In the genomic region with DNA sequence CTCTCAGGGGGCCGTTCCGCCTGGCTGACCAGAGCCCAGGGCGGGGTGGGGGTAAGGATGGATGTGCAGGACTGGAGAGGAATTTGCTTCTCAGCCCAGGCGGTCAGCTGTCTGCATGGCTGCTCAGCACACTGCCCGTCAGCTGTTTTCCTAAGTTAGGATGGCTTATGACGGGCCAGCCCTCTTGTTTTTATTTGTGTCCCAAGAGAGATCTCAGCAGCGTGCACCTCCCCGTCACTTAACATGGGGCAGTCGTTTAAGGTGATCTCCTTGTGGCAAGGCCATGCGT, we compare ENCODE assay signal across 8 mouse cellular contexts. TPM values are rescaled to one million over a fixed set of nuclear protein-coding genes. Genes with fewer than 3 reads are reported as not detected.
A peak's percentile ranks its signal among the peaks of the same experiment; 100 is the strongest.
DNase-seq lines count a peak whose midpoint lies in the region; ATAC-seq and TF ChIP-seq lines count a peak whose summit lies in the region.

No protein-coding gene starts in this region.

- H3K27ac ChIP-seq in embryonic facial prominence, embryonic 10.5 days (replicated peaks) = peak overlapping the region; percentile 90; the same call in 1 of the 2 replicates
- H3K27ac ChIP-seq in neural tube, embryonic 14.5 days (ENCODE audit: low read depth, low read length) = no peak overlapping the region

- TF ChIP-seq CTCF in C2C12 (IDR thresholded peaks at IDR 0.05; ENCODE audit: control insufficient read depth, insufficient read depth, insufficient read length) = no peak

- H3K79me3 ChIP-seq in C2C12 (ENCODE audit: low read depth) = peaks cover 68% of the 10 kb centered on the region

- H3K4me3 ChIP-seq in C2C12 (ENCODE audit: insufficient read depth, poor library complexity, severe bottlenecking) = peak overlapping the region; percentile 78
- H3K4me3 ChIP-seq in embryonic facial prominence, embryonic 10.5 days = peak overlapping the region; percentile 91
- H3K4me3 ChIP-seq in neural tube, embryonic 14.5 days (ENCODE audit: low read depth, low read length) = peak overlapping the region; percentile 75; the same call in 1 of the 2 replicates

- ATAC-seq in neural tube, embryonic 14.5 days (ENCODE audit: low read depth) = peak; percentile 29; the same call in 1 of the 2 replicates
- ATAC-seq in megakaryocyte-erythroid progenitor cell, adult 5-6 weeks (replicated peaks; ENCODE audit: low FRiP score, low TSS enrichment, poor library complexity, severe bottlenecking) = no peak

- 12% methylated on average over 10 of the region's 10 CpGs for WGBS in embryonic facial prominence, embryonic 10.5 days
- WGBS in neural tube, embryonic 14.5 days = 26% methylated on average over 10 of the region's 10 CpGs

- H3ac ChIP-seq in C2C12 (ENCODE audit: control insufficient read depth, insufficient read length, low read depth) = peak overlapping the region; percentile 19

- H3K9me3 ChIP-seq in embryonic facial prominence, embryonic 10.5 days = no peaks in the 10 kb centered on the region
- H3K9me3 ChIP-seq in neural tube, embryonic 14.5 days (ENCODE audit: control insufficient read depth, low read length) = no peaks in the 10 kb centered on the region

- H3K27me3 ChIP-seq in C2C12 (ENCODE audit: control insufficient read depth, insufficient read depth, insufficient read length) = no peaks in the 10 kb centered on the region
- H3K27me3 ChIP-seq in embryonic facial prominence, embryonic 10.5 days (replicated peaks; ENCODE audit: low read depth, poor library complexity, severe bottlenecking) = no peaks in the 10 kb centered on the region
- H3K27me3 ChIP-seq in neural tube, embryonic 14.5 days (ENCODE audit: control insufficient read depth, insufficient read depth, low read length) = no peaks in the 10 kb centered on the region

- peak overlapping the region; percentile 82 for H3K4me2 ChIP-seq in neural tube, embryonic 14.5 days (ENCODE audit: low read depth, low read length)

- peaks cover 73% of the 10 kb centered on the region for H3K79me2 ChIP-seq in C2C12 (ENCODE audit: control insufficient read depth, insufficient read depth)

- H3K4me1 ChIP-seq in embryonic facial prominence, embryonic 10.5 days = peaks cover 58% of the 10 kb centered on the region
- H3K4me1 ChIP-seq in neural tube, embryonic 14.5 days (ENCODE audit: control insufficient read depth, insufficient read depth, low read length) = peaks cover 27% of the 10 kb centered on the region

- H3K9ac ChIP-seq in neural tube, embryonic 14.5 days (replicated peaks; ENCODE audit: low read depth, low read length) = 0 out of 2 replicates have a peak overlapping the region, but pooled peaks have one; percentile 33

- peak; percentile 64 for DNase-seq in embryonic facial prominence, embryonic 10.5 days (ENCODE audit: low spot score)
- DNase-seq in heart, postnatal 10 days = peak; percentile 67 to 71
- DNase-seq in kidney, postnatal 4 days = peak; percentile 85 to 92
- DNase-seq in spleen, postnatal 4 days (ENCODE audit: low spot score in 2 of 2) = no peak
- DNase-seq in layer of hippocampus, postnatal 25 days (ENCODE audit: extremely low spot score in 1 of 2, low spot score in 1 of 2) = no peak

- H3K36me3 ChIP-seq in C2C12 (ENCODE audit: control insufficient read depth, insufficient read depth) = no peaks in the 10 kb centered on the region
- H3K36me3 ChIP-seq in embryonic facial prominence, embryonic 10.5 days (replicated peaks) = peaks cover 23% of the 10 kb centered on the region
- H3K36me3 ChIP-seq in neural tube, embryonic 14.5 days (ENCODE audit: control insufficient read depth, insufficient read depth, low read length) = no peaks in the 10 kb centered on the region

- intact Hi-C loops in heart, postnatal 10 days (cut with DNase I) = no loop called here

TF ChIP-seq in C2C12, 6 proteins besides CTCF, POLR2A, EP300 and RAD21:
- no peak for TF ChIP-seq USF1 (IDR thresholded peaks at IDR 0.05; ENCODE audit: low read depth)
- TF ChIP-seq MYOG (IDR thresholded peaks at IDR 0.05; ENCODE audit: control insufficient read depth, extremely low read depth, insufficient read length) = no peak

RNA-seq across cellular contexts. Expression of gene Pxn, which starts 2.3 kb away (rescaled TPM):
- 46.8 TPM for polyA plus RNA-seq in C2C12 (2012; fragmentation: generic; extraction: Trizol)
- polyA plus RNA-seq in embryonic facial prominence, embryonic 10.5 days (2016; fragmentation: Nextera tagmentation; extraction: Ambion mirVana) = 50.3 and 50.6 TPM in 2 replicates
- 10 to 100 TPM; 58.9 to 64.7 TPM for total RNA-seq in heart, postnatal 10 days (2021)
- polyA plus RNA-seq in neural tube, embryonic 14.5 days (2014; fragmentation: Nextera tagmentation; extraction: Ambion mirVana) = 8.5 and 11.1 TPM in 2 replicates
- total RNA-seq in megakaryocyte-erythroid progenitor cell, adult 5-6 weeks (2014; fragmentation: Nextera tagmentation) = 31.8 and 34.0 TPM in 2 replicates
- total RNA-seq in megakaryocyte-erythroid progenitor cell, adult 5-6 weeks (2017) = 36.1 and 47.5 TPM in 2 replicates
- total RNA-seq in layer of hippocampus, postnatal 25 days (2021) = 10 to 100 TPM; 30.9 to 41.9 TPM

RNA-seq across cellular contexts. Expression of gene Sirt4, which starts 24.3 kb away (rescaled TPM):
- 9.2 TPM for polyA plus RNA-seq in C2C12 (2012; fragmentation: generic; extraction: Trizol)
- 14.5 and 16.0 TPM in 2 replicates for polyA plus RNA-seq in embryonic facial prominence, embryonic 10.5 days (2016; fragmentation: Nextera tagmentation; extraction: Ambion mirVana)
- total RNA-seq in heart, postnatal 10 days (2021) = 10 to 100 TPM; 14.3 to 20.2 TPM
- 26.0 and 32.6 TPM in 2 replicates for polyA plus RNA-seq in neural tube, embryonic 14.5 days (2014; fragmentation: Nextera tagmentation; extraction: Ambion mirVana)
- total RNA-seq in megakaryocyte-erythroid progenitor cell, adult 5-6 weeks (2014; fragmentation: Nextera tagmentation) = 10.7 and 20.4 TPM in 2 replicates
- total RNA-seq in megakaryocyte-erythroid progenitor cell, adult 5-6 weeks (2017) = 3.4 and 7.2 TPM in 2 replicates
- 10 to 100 TPM; 27.6 to 39.7 TPM for total RNA-seq in layer of hippocampus, postnatal 25 days (2021)

RNA-seq across cellular contexts. Expression of gene Pla2g1b, which starts 42.7 kb away (rescaled TPM):
- not detected for polyA plus RNA-seq in C2C12 (2012; fragmentation: generic; extraction: Trizol)
- polyA plus RNA-seq in embryonic facial prominence, embryonic 10.5 days (2016; fragmentation: Nextera tagmentation; extraction: Ambion mirVana) = not detected in 2 replicates
- not detected for total RNA-seq in heart, postnatal 10 days (2021)
- 0.58 TPM in 1 of 2 replicates, not detected in the other for polyA plus RNA-seq in neural tube, embryonic 14.5 days (2014; fragmentation: Nextera tagmentation; extraction: Ambion mirVana)
- total RNA-seq in megakaryocyte-erythroid progenitor cell, adult 5-6 weeks (2014; fragmentation: Nextera tagmentation) = not detected in 2 replicates
- not detected in 2 replicates for total RNA-seq in megakaryocyte-erythroid progenitor cell, adult 5-6 weeks (2017)
- not detected for total RNA-seq in layer of hippocampus, postnatal 25 days (2021)

RNA-seq across cellular contexts. Expression of gene Rplp0, which starts 50.5 kb away (rescaled TPM):
- 5,791 TPM for polyA plus RNA-seq in C2C12 (2012; fragmentation: generic; extraction: Trizol)
- 1,413 and 1,489 TPM in 2 replicates for polyA plus RNA-seq in embryonic facial prominence, embryonic 10.5 days (2016; fragmentation: Nextera tagmentation; extraction: Ambion mirVana)
- 100 to 1,000 TPM; 788 to 793 TPM for total RNA-seq in heart, postnatal 10 days (2021)
- polyA plus RNA-seq in neural tube, embryonic 14.5 days (2014; fragmentation: Nextera tagmentation; extraction: Ambion mirVana) = 903 and 934 TPM in 2 replicates
- total RNA-seq in megakaryocyte-erythroid progenitor cell, adult 5-6 weeks (2014; fragmentation: Nextera tagmentation) = 2,668 and 3,132 TPM in 2 replicates
- 1,591 and 2,082 TPM in 2 replicates for total RNA-seq in megakaryocyte-erythroid progenitor cell, adult 5-6 weeks (2017)
- 100 to 1,000 TPM; 251 to 264 TPM for total RNA-seq in layer of hippocampus, postnatal 25 days (2021)

RNA-seq across cellular contexts. Expression of gene Gcn1l1, which starts 56.3 kb away (rescaled TPM):
- polyA plus RNA-seq in C2C12 (2012; fragmentation: generic; extraction: Trizol) = 46.2 TPM
- 65.0 and 65.1 TPM in 2 replicates for polyA plus RNA-seq in embryonic facial prominence, embryonic 10.5 days (2016; fragmentation: Nextera tagmentation; extraction: Ambion mirVana)
- 10 to 100 TPM; 47.2 to 51.7 TPM for total RNA-seq in heart, postnatal 10 days (2021)
- 41.9 and 45.2 TPM in 2 replicates for polyA plus RNA-seq in neural tube, embryonic 14.5 days (2014; fragmentation: Nextera tagmentation; extraction: Ambion mirVana)
- total RNA-seq in megakaryocyte-erythroid progenitor cell, adult 5-6 weeks (2014; fragmentation: Nextera tagmentation) = 66.1 and 67.0 TPM in 2 replicates
- 31.2 and 54.2 TPM in 2 replicates for total RNA-seq in megakaryocyte-erythroid progenitor cell, adult 5-6 weeks (2017)
- 10 to 100 TPM; 65.8 to 79.7 TPM for total RNA-seq in layer of hippocampus, postnatal 25 days (2021)

Comparison
In these comparisons a context has a peak if more than half of its experiments do, and no peak if none do; other contexts are left out.
1. DNase-seq: peak in embryonic facial prominence, embryonic 10.5 days (single experiment), heart, postnatal 10 days (2 of 2) and kidney, postnatal 4 days (2 of 2); none in spleen, postnatal 4 days (0 of 2) and layer of hippocampus, postnatal 25 days (0 of 2).
2. Peak in every context shown above with its lines, with median percentiles within 50 percentile points of each other: H3K4me3 ChIP-seq.